Mouse (Mus musculus) layer of hippocampus, adult 9-11 months (tissue): Measurements from ENCODE around the gene Sntb2.
"Not testable (repeated sequence)": the region's sequence is repeated elsewhere in the genome, so short reads cannot be mapped to it uniquely, and the experiment has no call there.

Source experiments
- DNase-seq: peaks from one replicate; pipeline ENCODE4 v3.0.0; 2022

Gene Sntb2

GRCm38 (mm10) chr8:106974754-106975153 lies 39.2 kb downstream of the Sntb2 start:
- DNase-seq: no peak

GRCm38 (mm10) chr8:106975764-106976163 lies 40.2 kb downstream of the Sntb2 start:
- DNase-seq: no peak

- no peak for DNase-seq
These were observed 40.9 kb downstream of the Sntb2 start for GRCm38 (mm10) chr8:106976436-106976835.

GRCm38 (mm10) chr8:106978755-106979251 lies 43.3 kb downstream of the Sntb2 start:
- peak; percentile 28 for DNase-seq

GRCm38 (mm10) chr8:106985404-106985821 lies 49.9 kb downstream of the Sntb2 start:
- peak; percentile 62 for DNase-seq

GRCm38 (mm10) chr8:106985951-106986350 lies 50.4 kb downstream of the Sntb2 start:
- no peak for DNase-seq

- no peak for DNase-seq
These were observed 52.0 kb downstream of the Sntb2 start for GRCm38 (mm10) chr8:106987557-106987956.

GRCm38 (mm10) chr8:106991393-106991792 lies 55.8 kb downstream of the Sntb2 start:
- DNase-seq: peak; percentile 46

- not testable (repeated sequence) for DNase-seq
These were observed 60.8 kb downstream of the Sntb2 start for GRCm38 (mm10) chr8:106996339-106996738.

GRCm38 (mm10) chr8:106997416-106997815 lies 61.9 kb downstream of the Sntb2 start:
- no peak for DNase-seq

- peak; percentile 76 for DNase-seq
These were observed 63.5 kb downstream of the Sntb2 start for GRCm38 (mm10) chr8:106999068-106999467.

- DNase-seq: peak; percentile 82
These were observed 67.0 kb downstream of the Sntb2 start for GRCm38 (mm10) chr8:107002532-107002931.

- DNase-seq: no peak
These were observed 72.2 kb downstream of the Sntb2 start for GRCm38 (mm10) chr8:107007795-107008194.

GRCm38 (mm10) chr8:107012666-107013065 lies 77.1 kb downstream of the Sntb2 start:
- no peak for DNase-seq

GRCm38 (mm10) chr8:107014915-107015314 lies 79.4 kb downstream of the Sntb2 start:
- no peak for DNase-seq

GRCm38 (mm10) chr8:107023479-107023878 lies 87.9 kb downstream of the Sntb2 start:
- DNase-seq: no peak

- DNase-seq: no peak
These were observed 93.8 kb downstream of the Sntb2 start for GRCm38 (mm10) chr8:107029310-107029709.

GRCm38 (mm10) chr8:107030058-107030457 lies 94.5 kb downstream of the Sntb2 start:
- DNase-seq: no peak

- DNase-seq: peak; percentile 96
These were observed 95.4 kb downstream of the Sntb2 start, which contains the start of gene Vps4a for GRCm38 (mm10) chr8:107030650-107031576. Vps4a (plus strand) TSS chr8:107031222.

- no peak for DNase-seq
These were observed 96.1 kb downstream of the Sntb2 start for GRCm38 (mm10) chr8:107031577-107032090.

- not testable (repeated sequence) for DNase-seq
These were observed 98.1 kb downstream of the Sntb2 start for GRCm38 (mm10) chr8:107033609-107034008.

GRCm38 (mm10) chr8:107035641-107036040 lies 100.1 kb downstream of the Sntb2 start:
- no peak for DNase-seq

GRCm38 (mm10) chr8:107036626-107037025 lies 101.1 kb downstream of the Sntb2 start:
- no peak for DNase-seq

- no peak for DNase-seq
These were observed 105.1 kb downstream of the Sntb2 start for GRCm38 (mm10) chr8:107040632-107041031.
